Mouse (Mus musculus) A20 (cell line): ENCODE measurements around the gene Tmem50a.

Experiments used
- DNase-seq: peaks from one replicate; pipeline ENCODE4 v3.0.0-alpha.2; 2011; ENCODE audit warnings: low read depth, low spot score

Tmem50a gene

GRCm38 (mm10) chr4:134879410-134879981 lies 35.3 kb downstream of the Tmem50a start:
- peak; percentile 86 for DNase-seq

GRCm38 (mm10) chr4:134876171-134876570 lies 38.7 kb downstream of the Tmem50a start:
- DNase-seq = no peak

- no peak for DNase-seq
Observed at GRCm38 (mm10) chr4:134871950-134872349, 42.9 kb downstream of the Tmem50a start.

GRCm38 (mm10) chr4:134871477-134871876 lies 43.3 kb downstream of the Tmem50a start:
- DNase-seq = no peak

- DNase-seq = no peak
Observed at GRCm38 (mm10) chr4:134869815-134870375, 44.9 kb downstream of the Tmem50a start.

GRCm38 (mm10) chr4:134869068-134869730 lies 45.6 kb downstream of the Tmem50a start:
- DNase-seq = no peak

GRCm38 (mm10) chr4:134868490-134868889 lies 46.3 kb downstream of the Tmem50a start:
- no peak for DNase-seq

GRCm38 (mm10) chr4:134868065-134868464 lies 46.8 kb downstream of the Tmem50a start:
- DNase-seq = no peak

GRCm38 (mm10) chr4:134867661-134868060 lies 47.2 kb downstream of the Tmem50a start:
- no peak for DNase-seq

- DNase-seq = no peak
Observed at GRCm38 (mm10) chr4:134867213-134867612, 47.6 kb downstream of the Tmem50a start.

GRCm38 (mm10) chr4:134865789-134866188 lies 49.0 kb downstream of the Tmem50a start:
- no peak for DNase-seq

GRCm38 (mm10) chr4:134865340-134865739 lies 49.5 kb downstream of the Tmem50a start:
- no peak for DNase-seq

- no peak for DNase-seq
Observed at GRCm38 (mm10) chr4:134863937-134864729, 50.7 kb downstream of the Tmem50a start, which contains the start of gene Rhd. Gene Rhd, plus strand, starts transcription at chr4:134864536.

- no peak for DNase-seq
Observed at GRCm38 (mm10) chr4:134862996-134863395, 51.8 kb downstream of the Tmem50a start.

- DNase-seq = no peak
Observed at GRCm38 (mm10) chr4:134861884-134862283, 52.9 kb downstream of the Tmem50a start.

GRCm38 (mm10) chr4:134858494-134858893 lies 56.3 kb downstream of the Tmem50a start:
- DNase-seq = no peak

- no peak for DNase-seq
Observed at GRCm38 (mm10) chr4:134856501-134856900, 58.3 kb downstream of the Tmem50a start.

GRCm38 (mm10) chr4:134856056-134856455 lies 58.8 kb downstream of the Tmem50a start:
- no peak for DNase-seq

- DNase-seq = no peak
Observed at GRCm38 (mm10) chr4:134855371-134855770, 59.5 kb downstream of the Tmem50a start.

GRCm38 (mm10) chr4:134853637-134854485 lies 61.0 kb downstream of the Tmem50a start:
- DNase-seq = peak; percentile 95

- DNase-seq = peak; percentile 99
Observed at GRCm38 (mm10) chr4:134853259-134853636, 61.6 kb downstream of the Tmem50a start, which contains the start of gene Maco1. Gene Maco1, minus strand, starts transcription at chr4:134853345.
